Mouse (Mus musculus) stomach, postnatal 0 days (tissue): ENCODE data around the gene Hes6.

Experiments used
- CTCF ChIP-seq: IDR thresholded peaks from 2 replicates; pipeline ENCODE4 v1.5.1; 2016; ENCODE audit warnings: antibody characterized with exemption, low read depth, mild to moderate bottlenecking, moderate library complexity
- EP300 ChIP-seq: optimal IDR thresholded peaks from 2 replicates; pipeline ENCODE3; 2016; ENCODE audit warnings: antibody characterized with exemption

GRCm38 (mm10) chr1:91397927-91398259 lies 15.9 kb downstream of the Hes6 start:
- TF ChIP-seq CTCF: no peak
- no peak for TF ChIP-seq EP300
